Mouse (Mus musculus) c-Kit-positive CD71-positive TER-119-negative erythroid progenitor cells, embryonic 14.5 days (primary cell): ENCODE results near the gene Dohh.

Source experiments
- DNase-seq: peaks from one replicate; pipeline ENCODE4 v3.0.0-alpha.2; 2013; ENCODE audit warnings: low read depth

Dohh gene

DNA sequence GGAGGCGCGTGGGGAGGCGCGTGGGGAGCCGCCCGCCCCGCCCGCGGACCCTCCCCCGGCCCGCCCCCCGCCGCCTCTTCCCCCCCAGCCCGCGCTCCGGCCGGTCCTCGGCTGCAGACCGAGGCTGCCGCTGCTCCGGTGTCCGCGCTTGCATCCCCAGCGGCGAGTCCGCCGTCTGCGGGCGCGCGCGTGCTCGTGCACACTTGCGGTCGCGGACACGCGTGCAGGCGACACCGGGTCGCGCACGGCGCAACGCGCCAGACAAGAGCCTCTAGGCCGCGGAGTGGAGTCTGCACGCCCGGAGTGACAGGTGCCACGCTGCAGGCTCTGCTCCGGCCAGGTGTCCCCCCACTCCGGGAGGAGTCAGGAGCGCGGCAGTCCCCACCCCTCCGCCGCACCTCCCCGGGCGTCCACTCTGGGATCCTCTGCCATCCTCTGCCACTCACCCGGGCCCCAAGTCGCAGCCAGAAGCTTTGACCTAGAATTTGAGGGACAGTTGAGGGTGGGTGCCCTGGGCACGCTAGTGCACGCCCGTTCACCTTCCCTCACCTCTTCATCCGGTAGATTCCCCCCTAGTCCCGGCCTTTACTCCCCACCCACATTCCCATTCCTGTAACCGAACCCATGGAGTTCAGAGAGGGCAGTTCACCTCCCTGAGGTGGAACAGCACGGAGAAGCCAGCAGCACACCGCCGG, 46.8 kb downstream of the Dohh start:
- no peak for DNase-seq

DNA sequence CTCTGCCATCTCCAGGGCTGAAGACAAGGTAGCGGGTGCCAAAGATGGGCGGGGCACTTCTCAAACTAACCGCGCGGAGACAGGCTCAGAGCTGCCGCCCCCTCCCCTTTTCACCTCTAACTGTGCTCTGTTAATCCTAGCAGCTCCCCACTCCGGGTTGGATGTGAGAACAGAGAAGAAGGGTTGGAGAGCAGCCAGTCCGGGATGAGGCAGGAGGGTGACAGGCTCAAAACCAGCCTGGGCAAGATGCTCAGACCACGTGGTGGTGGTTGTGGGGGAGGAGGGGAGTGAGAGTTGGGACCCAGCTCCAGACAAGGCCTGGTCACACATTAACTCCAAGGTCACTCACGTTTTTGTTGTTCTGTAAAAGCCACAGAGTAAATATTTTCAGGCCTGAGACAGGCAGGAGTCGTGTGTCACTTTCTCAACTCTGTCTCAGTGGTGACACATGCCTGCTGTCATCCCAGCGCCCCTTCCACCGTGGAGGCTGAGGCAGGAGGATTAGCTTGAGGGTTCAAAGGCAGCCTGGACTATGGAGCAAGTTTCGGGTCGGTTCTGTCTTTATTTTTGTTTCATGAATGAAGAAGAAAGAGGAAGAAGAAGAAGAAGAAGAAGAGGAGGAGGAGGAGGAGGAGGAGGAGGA, 47.4 kb downstream of the Dohh start:
- no peak for DNase-seq

- no peak for DNase-seq
Observed at GRCm38 (mm10) chr10:81432169-81432867, 48.1 kb downstream of the Dohh start.

- peak; percentile 94 for DNase-seq
Observed at GRCm38 (mm10) chr10:81432868-81433262, 48.6 kb downstream of the Dohh start.

GRCm38 (mm10) chr10:81433541-81434289, 49.5 kb downstream of the Dohh start:
- no peak for DNase-seq

DNA sequence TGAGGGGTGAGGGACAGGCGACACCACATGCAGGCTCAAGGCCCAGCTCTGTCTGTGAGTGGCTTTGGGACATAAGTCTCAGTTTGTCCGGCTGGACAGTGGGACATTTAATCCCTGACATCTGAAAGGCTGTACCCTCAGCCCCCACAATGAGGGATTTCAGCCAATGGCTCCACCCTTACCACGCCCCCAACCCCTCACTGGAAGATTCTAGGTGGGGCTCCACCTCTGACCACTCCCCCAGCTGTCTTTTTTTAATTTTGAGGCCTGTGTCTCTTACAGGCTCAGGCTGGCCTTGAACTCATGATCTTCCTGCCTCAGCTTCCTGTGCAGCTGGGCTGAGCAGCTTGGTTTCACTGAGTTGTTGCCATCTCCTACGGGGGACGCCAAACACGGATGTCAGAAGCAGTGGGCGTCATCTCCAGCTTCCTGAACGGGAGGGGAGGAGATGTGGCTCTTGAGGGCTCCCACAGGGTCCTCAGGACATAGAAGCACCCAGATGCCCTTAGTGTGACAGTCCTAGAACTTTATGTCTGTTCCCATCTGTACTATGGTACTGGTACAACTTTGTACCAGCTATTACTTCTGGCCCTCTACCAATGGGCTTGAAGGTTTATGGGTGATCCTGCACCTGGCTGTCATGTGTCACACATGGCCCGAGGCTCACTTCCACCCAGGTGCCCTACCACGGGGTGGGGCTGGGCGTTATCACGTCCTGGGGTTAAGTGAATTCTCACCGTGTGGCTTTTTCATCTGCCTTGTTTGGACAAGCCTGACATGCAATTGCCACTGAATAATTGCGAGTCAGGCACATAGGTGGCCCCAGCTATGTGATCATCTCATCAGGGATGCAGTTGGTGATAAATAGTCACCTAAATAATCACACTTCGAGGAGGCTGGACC, 50.4 kb downstream of the Dohh start:
- DNase-seq: no peak

GRCm38 (mm10) chr10:81435436-81435835, 51.2 kb downstream of the Dohh start:
- no peak for DNase-seq
